Mouse (Mus musculus): ENCODE results near the gene Ascc1.

DNA sequence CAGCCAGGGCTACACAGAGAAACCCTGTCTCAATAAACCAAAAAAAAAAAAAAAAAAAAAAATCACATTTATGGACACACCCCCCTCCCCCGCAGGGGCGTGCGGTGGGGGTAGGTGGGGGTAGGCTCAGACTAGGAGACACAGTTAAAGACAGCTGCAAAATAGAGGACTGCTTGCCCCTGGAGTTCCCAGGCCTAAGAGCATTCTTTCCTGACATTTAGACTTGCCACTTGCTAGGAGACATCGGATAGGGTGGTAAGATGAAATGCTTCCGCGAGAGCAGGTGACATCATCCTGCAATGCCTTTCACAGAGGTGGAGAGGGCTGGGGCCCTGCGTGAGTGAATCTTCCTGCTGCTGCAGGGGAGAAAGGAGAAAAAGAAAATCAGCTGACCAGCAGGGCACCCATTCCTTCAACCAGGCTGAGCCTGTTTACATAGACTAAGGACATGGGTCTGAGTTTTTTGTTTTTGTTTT, 49.0 kb upstream of the Ascc1 start:
- TF ChIP-seq CTCF (IDR thresholded peaks at IDR 0.05; ENCODE audit: borderline replicate concordance, insufficient read depth, low read depth, low read length), result no peak
- no peak for TF ChIP-seq POLR2A (IDR thresholded peaks at IDR 0.05; ENCODE audit: borderline replicate concordance, insufficient read depth, low read length)
